Mouse (Mus musculus): ENCODE measurements around the gene Olfml2b.

The Olfml2b gene

GRCm38 (mm10) chr1:170695326-170695725 is 51.0 kb downstream of the Olfml2b start:
- CTCF ChIA-PET: no interaction called here

- CTCF ChIA-PET: no interaction called here
These were observed 52.7 kb downstream of the Olfml2b start for GRCm38 (mm10) chr1:170696996-170697395.

GRCm38 (mm10) chr1:170697771-170698356 is 53.5 kb downstream of the Olfml2b start:
- CTCF ChIA-PET: no interaction called here

GRCm38 (mm10) chr1:170698771-170699170 is 54.4 kb downstream of the Olfml2b start:
- CTCF ChIA-PET: no interaction called here

GRCm38 (mm10) chr1:170699553-170699952 is 55.2 kb downstream of the Olfml2b start:
- CTCF ChIA-PET: no interaction called here

GRCm38 (mm10) chr1:170700496-170701027 is 56.2 kb downstream of the Olfml2b start:
- CTCF ChIA-PET: no interaction called here

GRCm38 (mm10) chr1:170701178-170701577 is 56.8 kb downstream of the Olfml2b start:
- CTCF ChIA-PET: no interaction called here

- CTCF ChIA-PET: no interaction called here
These were observed 57.2 kb downstream of the Olfml2b start for GRCm38 (mm10) chr1:170701582-170701981.

GRCm38 (mm10) chr1:170702263-170702662 is 57.9 kb downstream of the Olfml2b start:
- CTCF ChIA-PET: no interaction called here

- CTCF ChIA-PET: no interaction called here
These were observed 58.6 kb downstream of the Olfml2b start for GRCm38 (mm10) chr1:170702958-170703357.

- CTCF ChIA-PET: no interaction called here
These were observed 59.8 kb downstream of the Olfml2b start for GRCm38 (mm10) chr1:170704103-170704502.

GRCm38 (mm10) chr1:170704911-170705594 is 60.7 kb downstream of the Olfml2b start:
- CTCF ChIA-PET: no interaction called here

- CTCF ChIA-PET: interaction anchor here (0.6 kb wide), 1 partner anchor 70 kb away, joined by 3 read pairs; no protein-coding TSS in a partner anchor
These were observed 61.7 kb downstream of the Olfml2b start for GRCm38 (mm10) chr1:170706046-170706445.

GRCm38 (mm10) chr1:170709034-170709433 is 64.7 kb downstream of the Olfml2b start:
- CTCF ChIA-PET: no interaction called here

- CTCF ChIA-PET: no interaction called here
These were observed 65.1 kb downstream of the Olfml2b start for GRCm38 (mm10) chr1:170709481-170709880.

- CTCF ChIA-PET: no interaction called here
These were observed 65.6 kb downstream of the Olfml2b start for GRCm38 (mm10) chr1:170709969-170710368.

- CTCF ChIA-PET: interaction anchor here (1.2 kb wide), 1 partner anchor 13 kb away, joined by 4 read pairs; no protein-coding TSS in a partner anchor
These were observed 67.4 kb downstream of the Olfml2b start for GRCm38 (mm10) chr1:170711731-170712130.

GRCm38 (mm10) chr1:170717241-170717828 is 73.0 kb downstream of the Olfml2b start:
- CTCF ChIA-PET: no interaction called here

- CTCF ChIA-PET: interaction anchor here (0.6 kb wide), 1 partner anchor 127 kb away, joined by 7 read pairs; no protein-coding TSS in a partner anchor
These were observed 73.9 kb downstream of the Olfml2b start for GRCm38 (mm10) chr1:170718133-170718810.

- CTCF ChIA-PET: no interaction called here
These were observed 77.2 kb downstream of the Olfml2b start for GRCm38 (mm10) chr1:170721560-170721959.

GRCm38 (mm10) chr1:170728524-170728923 is 84.2 kb downstream of the Olfml2b start:
- CTCF ChIA-PET: interaction anchor here (0.6 kb wide), 1 partner anchor 714 kb away, joined by 3 read pairs; no protein-coding TSS in a partner anchor

All from spleen, embryonic (tissue).